Mouse (Mus musculus): ENCODE measurements around the gene Tmem253.
"Not testable (repeated sequence)": the region's sequence is repeated elsewhere in the genome, so short reads cannot be mapped to it uniquely, and the experiment has no call there.

Tmem253 gene

GRCm38 (mm10) chr14:52021568-52022212 lies 6.2 kb downstream of the Tmem253 start:
- DNase-seq (ENCODE audit: low read depth, low spot score), result no peak

GRCm38 (mm10) chr14:52022244-52022708 lies 6.8 kb downstream of the Tmem253 start:
- no peak for DNase-seq (ENCODE audit: low read depth, low spot score)

GRCm38 (mm10) chr14:52022709-52023459 lies 7.4 kb downstream of the Tmem253 start:
- peak; percentile 89 for DNase-seq (ENCODE audit: low read depth, low spot score)

GRCm38 (mm10) chr14:52024133-52024532 lies 8.7 kb downstream of the Tmem253 start:
- DNase-seq (ENCODE audit: low read depth, low spot score), result no peak

GRCm38 (mm10) chr14:52026342-52026741 lies 10.9 kb downstream of the Tmem253 start:
- no peak for DNase-seq (ENCODE audit: low read depth, low spot score)

GRCm38 (mm10) chr14:52035926-52036325 lies 20.5 kb downstream of the Tmem253 start:
- DNase-seq (ENCODE audit: low read depth, low spot score), result no peak

- DNase-seq (ENCODE audit: low read depth, low spot score), result no peak
Measured at GRCm38 (mm10) chr14:52039332-52039731, 23.9 kb downstream of the Tmem253 start.

GRCm38 (mm10) chr14:52042359-52042758 lies 26.9 kb downstream of the Tmem253 start, which contains the start of gene Olfr221:
Gene Olfr221 (minus strand): TSS chr14:52042459.
- DNase-seq (ENCODE audit: low read depth, low spot score), result not testable (repeated sequence)

GRCm38 (mm10) chr14:52043446-52043845 lies 28.0 kb downstream of the Tmem253 start:
- no peak for DNase-seq (ENCODE audit: low read depth, low spot score)

GRCm38 (mm10) chr14:52044901-52045678 lies 29.6 kb downstream of the Tmem253 start:
- DNase-seq (ENCODE audit: low read depth, low spot score), result peak; percentile 53

- no peak for DNase-seq (ENCODE audit: low read depth, low spot score)
Measured at GRCm38 (mm10) chr14:52045966-52046565, 30.6 kb downstream of the Tmem253 start.

- not testable (repeated sequence) for DNase-seq (ENCODE audit: low read depth, low spot score)
Measured at GRCm38 (mm10) chr14:52052720-52053119, 37.3 kb downstream of the Tmem253 start.

GRCm38 (mm10) chr14:52059982-52060381 lies 44.5 kb downstream of the Tmem253 start:
- DNase-seq (ENCODE audit: low read depth, low spot score), result no peak

- DNase-seq (ENCODE audit: low read depth, low spot score), result no peak
Measured at GRCm38 (mm10) chr14:52060800-52061199, 45.3 kb downstream of the Tmem253 start.

GRCm38 (mm10) chr14:52061798-52062197 lies 46.3 kb downstream of the Tmem253 start:
- DNase-seq (ENCODE audit: low read depth, low spot score), result no peak

- DNase-seq (ENCODE audit: low read depth, low spot score), result no peak
Measured at GRCm38 (mm10) chr14:52066135-52066534, 50.7 kb downstream of the Tmem253 start.
